13 mouse cellular contexts compared by ENCODE assay signal in genomic region chr5:122304541-122304940, GRCm38 (mm10). TPM values are rescaled to one million over a fixed set of nuclear protein-coding genes. Genes with fewer than 3 reads are reported as not detected.
DNase-seq lines count a peak whose midpoint lies in the region; ATAC-seq lines count a peak whose summit lies in the region.
"Had no signal": no experiment of that assay in that cellular context is flagged by ENCODE, and none has a peak within 500 bp of the region (broad histone marks: within the 10 kb centered on the region; RNA-seq: fewer than 3 reads in every experiment).

No protein-coding gene starts in this region.

- H3K27ac ChIP-seq in embryonic facial prominence, embryonic 12.5 days = 0 out of 2 replicates have a peak overlapping the region, but pooled peaks have one; percentile 19
- H3K27ac ChIP-seq in embryonic facial prominence, embryonic 10.5 days (replicated peaks) = no peak overlapping the region
- H3K27ac ChIP-seq in limb, embryonic 15.5 days = peak overlapping the region; percentile 75
- H3K27ac ChIP-seq: heart, adult 2 months had no signal

- no peak overlapping the region for H3K4me3 ChIP-seq in embryonic facial prominence, embryonic 12.5 days
- H3K4me3 ChIP-seq in embryonic facial prominence, embryonic 10.5 days = no peak overlapping the region
- H3K4me3 ChIP-seq in limb, embryonic 15.5 days = no peak overlapping the region
- H3K4me3 ChIP-seq: erythroblast, embryonic 14.5 days; heart, adult 2 months had no signal

- ATAC-seq in embryonic facial prominence, embryonic 12.5 days (ENCODE audit: insufficient number of reproducible peaks, insufficient read depth, low FRiP score, low TSS enrichment) = no peak
- ATAC-seq in limb, embryonic 15.5 days (ENCODE audit: insufficient number of reproducible peaks, low FRiP score, low TSS enrichment, low read depth) = no peak
- ATAC-seq: hindbrain, embryonic 16.5 days had no signal

- no peak overlapping the region for H3K9ac ChIP-seq in embryonic facial prominence, embryonic 12.5 days
- no peak overlapping the region for H3K9ac ChIP-seq in limb, embryonic 15.5 days

- no peak overlapping the region for H3K4me2 ChIP-seq in embryonic facial prominence, embryonic 12.5 days (replicated peaks)
- H3K4me2 ChIP-seq in limb, embryonic 15.5 days = no peak overlapping the region

- DNase-seq in embryonic facial prominence, embryonic 10.5 days (ENCODE audit: low spot score) = no peak
- DNase-seq in left cerebral cortex, postnatal 4 days = peak; percentile 37
- DNase-seq in left cerebral cortex, adult 8-10 months (ENCODE audit: low spot score in 2 of 2) = no peak
- peak; percentile 44 for DNase-seq in Muller cell, postnatal 12 days (ENCODE audit: inconsistent ontology term)
- DNase-seq in T-cell, adult 2 months (ENCODE audit: low spot score) = no peak
- no peak for DNase-seq in urinary bladder, postnatal 25 days (ENCODE audit: low spot score)
- DNase-seq: heart, adult 2 months; kidney, postnatal 36 days had no signal

- H3K4me1 ChIP-seq in embryonic facial prominence, embryonic 12.5 days = peaks cover 33% of the 10 kb centered on the region
- peaks cover 37% of the 10 kb centered on the region for H3K4me1 ChIP-seq in embryonic facial prominence, embryonic 10.5 days
- H3K4me1 ChIP-seq in limb, embryonic 15.5 days = peaks cover 38% of the 10 kb centered on the region

- intact Hi-C loops in left cerebral cortex, postnatal 4 days (cut with DNase I) = no loop called here

- WGBS in embryonic facial prominence, embryonic 12.5 days = 80% methylated on average over 6 of the region's 6 CpGs
- WGBS in embryonic facial prominence, embryonic 10.5 days = 87% methylated on average over 6 of the region's 6 CpGs
- WGBS in limb, embryonic 15.5 days = 67% methylated on average over 6 of the region's 6 CpGs

- H3K27me3 ChIP-seq in embryonic facial prominence, embryonic 12.5 days = no peaks in the 10 kb centered on the region
- no peaks in the 10 kb centered on the region for H3K27me3 ChIP-seq in embryonic facial prominence, embryonic 10.5 days (replicated peaks; ENCODE audit: low read depth, poor library complexity, severe bottlenecking)
- no peaks in the 10 kb centered on the region for H3K27me3 ChIP-seq in limb, embryonic 15.5 days

- no peaks in the 10 kb centered on the region for H3K36me3 ChIP-seq in embryonic facial prominence, embryonic 12.5 days
- H3K36me3 ChIP-seq in embryonic facial prominence, embryonic 10.5 days (replicated peaks) = peaks cover 27% of the 10 kb centered on the region
- peaks cover 8% of the 10 kb centered on the region; the same call in 1 of the 2 replicates for H3K36me3 ChIP-seq in limb, embryonic 15.5 days

- no peaks in the 10 kb centered on the region for H3K9me3 ChIP-seq in embryonic facial prominence, embryonic 12.5 days
- no peaks in the 10 kb centered on the region for H3K9me3 ChIP-seq in embryonic facial prominence, embryonic 10.5 days
- no peaks in the 10 kb centered on the region for H3K9me3 ChIP-seq in limb, embryonic 15.5 days
- H3K9me3 ChIP-seq: G1E had no signal

RNA-seq across cellular contexts. Expression of gene Pptc7, which starts 20.4 kb away (rescaled TPM):
- 11.9 and 12.0 TPM in 2 replicates for polyA plus RNA-seq in embryonic facial prominence, embryonic 12.5 days (2016; fragmentation: Nextera tagmentation; extraction: Ambion mirVana)
- polyA plus RNA-seq in embryonic facial prominence, embryonic 10.5 days (2016; fragmentation: Nextera tagmentation; extraction: Ambion mirVana) = 8.0 and 8.9 TPM in 2 replicates
- total RNA-seq in left cerebral cortex, postnatal 4 days (2021) = 10 to 100 TPM; 17.1 to 18.5 TPM
- total RNA-seq in left cerebral cortex, adult 8-10 months (2022) = 10 to 100 TPM; 44.8 to 52.2 (median 48.8) TPM
- polyA plus RNA-seq in limb, embryonic 15.5 days (2015; fragmentation: Nextera tagmentation; extraction: Ambion mirVana) = 6.8 and 7.9 TPM in 2 replicates

RNA-seq across cellular contexts. Expression of gene Tctn1, which starts 40.3 kb away (rescaled TPM):
- polyA plus RNA-seq in embryonic facial prominence, embryonic 12.5 days (2016; fragmentation: Nextera tagmentation; extraction: Ambion mirVana) = 5.9 and 6.5 TPM in 2 replicates
- 4.8 and 5.5 TPM in 2 replicates for polyA plus RNA-seq in embryonic facial prominence, embryonic 10.5 days (2016; fragmentation: Nextera tagmentation; extraction: Ambion mirVana)
- 10 to 100 TPM; 16.4 to 17.8 TPM for total RNA-seq in left cerebral cortex, postnatal 4 days (2021)
- 10 to 100 TPM; 15.0 to 16.6 (median 15.7) TPM for total RNA-seq in left cerebral cortex, adult 8-10 months (2022)
- 5.7 and 6.0 TPM in 2 replicates for polyA plus RNA-seq in limb, embryonic 15.5 days (2015; fragmentation: Nextera tagmentation; extraction: Ambion mirVana)

RNA-seq across cellular contexts. Expression of gene Rad9b, which starts 49.5 kb away (rescaled TPM):
- 17.1 and 18.7 TPM in 2 replicates for polyA plus RNA-seq in embryonic facial prominence, embryonic 12.5 days (2016; fragmentation: Nextera tagmentation; extraction: Ambion mirVana)
- polyA plus RNA-seq in embryonic facial prominence, embryonic 10.5 days (2016; fragmentation: Nextera tagmentation; extraction: Ambion mirVana) = 11.4 and 12.6 TPM in 2 replicates
- total RNA-seq in left cerebral cortex, postnatal 4 days (2021) = 1 to 10 TPM; 6.1 to 6.8 TPM
- 1 to 10 TPM; 3.4 to 5.0 (median 4.2) TPM for total RNA-seq in left cerebral cortex, adult 8-10 months (2022)
- polyA plus RNA-seq in limb, embryonic 15.5 days (2015; fragmentation: Nextera tagmentation; extraction: Ambion mirVana) = 10.9 and 11.5 TPM in 2 replicates
- polyA plus RNA-seq: erythroblast, embryonic 14.5 days had no signal

RNA-seq across cellular contexts. Expression of gene Vps29, which starts 49.6 kb away (rescaled TPM):
- polyA plus RNA-seq in embryonic facial prominence, embryonic 12.5 days (2016; fragmentation: Nextera tagmentation; extraction: Ambion mirVana) = 178 and 183 TPM in 2 replicates
- 194 and 197 TPM in 2 replicates for polyA plus RNA-seq in embryonic facial prominence, embryonic 10.5 days (2016; fragmentation: Nextera tagmentation; extraction: Ambion mirVana)
- 100 to 1,000 TPM; 202 to 208 TPM for total RNA-seq in left cerebral cortex, postnatal 4 days (2021)
- 100 to 1,000 TPM; 182 to 219 (median 199) TPM for total RNA-seq in left cerebral cortex, adult 8-10 months (2022)
- 184 and 185 TPM in 2 replicates for polyA plus RNA-seq in limb, embryonic 15.5 days (2015; fragmentation: Nextera tagmentation; extraction: Ambion mirVana)

Comparison
In these comparisons a context has a peak if more than half of its experiments do, and no peak if none do; other contexts are left out.
1. DNase-seq: peak in left cerebral cortex, postnatal 4 days (single experiment) and Muller cell, postnatal 12 days (single experiment); none in embryonic facial prominence, embryonic 10.5 days (single experiment), left cerebral cortex, adult 8-10 months (0 of 2), T-cell, adult 2 months (single experiment) and urinary bladder, postnatal 25 days (single experiment).